Mouse (Mus musculus) right cerebral cortex, postnatal 4 days (tissue): Measurements from ENCODE around the gene Vps39.

ENCODE experiments used
- DNase-seq: peaks from one replicate; pipeline ENCODE4 v3.0.0-alpha.2; 2022

Vps39 gene

DNA sequence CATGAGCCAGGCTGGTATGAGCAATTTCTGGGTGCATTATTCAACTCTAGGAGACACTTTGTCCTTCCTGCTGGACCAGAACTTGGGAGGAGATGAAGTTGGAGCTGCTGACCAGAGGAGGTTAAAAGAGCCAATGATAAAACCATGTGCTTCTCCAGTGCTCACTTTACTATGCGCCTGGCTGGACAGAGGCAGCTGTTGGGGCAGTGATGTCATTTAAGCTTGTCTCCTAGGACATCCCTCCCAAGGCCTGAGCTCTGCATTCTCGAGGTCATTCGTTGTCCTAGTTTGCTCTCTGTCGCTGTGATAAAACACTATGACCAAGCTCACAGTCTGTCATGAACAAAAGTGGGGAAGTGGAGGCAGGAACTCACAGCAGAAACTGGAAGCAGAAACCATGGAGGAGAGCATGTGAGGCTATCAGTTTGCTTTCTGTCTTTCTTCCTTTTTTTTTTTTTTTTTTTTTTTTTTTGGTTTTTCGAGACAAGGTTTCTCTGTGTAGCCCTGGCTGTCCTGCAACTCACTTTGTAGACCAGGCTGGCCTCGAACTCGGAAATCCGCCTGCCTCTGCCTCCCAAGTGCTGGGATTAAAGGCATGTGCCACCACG lies 61.4 kb downstream of the Vps39 start:
- no peak for DNase-seq

DNA sequence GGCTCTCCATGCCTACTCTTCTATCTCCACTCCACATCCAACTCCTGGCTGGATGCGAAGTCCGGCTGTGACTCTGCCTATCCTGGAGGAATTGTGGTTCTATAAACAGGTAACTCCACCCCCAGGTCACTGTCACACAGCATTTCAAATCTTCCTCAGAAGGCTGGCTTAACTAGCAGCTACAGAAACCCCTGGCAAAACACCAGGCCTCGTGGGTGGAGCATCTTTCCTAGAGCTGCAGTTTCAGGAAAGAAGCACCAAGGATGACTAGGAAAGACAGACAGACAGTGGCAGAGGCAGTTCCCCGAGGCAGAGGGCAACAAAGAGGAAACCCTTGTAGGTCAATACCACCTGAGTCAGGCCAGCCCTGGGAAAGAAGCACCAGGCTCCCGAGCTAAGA lies 63.9 kb downstream of the Vps39 start, which contains the start of gene Pla2g4d:
Pla2g4d (minus strand) TSS at position 203 of the 400 bp plus-strand sequence.
- DNase-seq, result no peak

DNA sequence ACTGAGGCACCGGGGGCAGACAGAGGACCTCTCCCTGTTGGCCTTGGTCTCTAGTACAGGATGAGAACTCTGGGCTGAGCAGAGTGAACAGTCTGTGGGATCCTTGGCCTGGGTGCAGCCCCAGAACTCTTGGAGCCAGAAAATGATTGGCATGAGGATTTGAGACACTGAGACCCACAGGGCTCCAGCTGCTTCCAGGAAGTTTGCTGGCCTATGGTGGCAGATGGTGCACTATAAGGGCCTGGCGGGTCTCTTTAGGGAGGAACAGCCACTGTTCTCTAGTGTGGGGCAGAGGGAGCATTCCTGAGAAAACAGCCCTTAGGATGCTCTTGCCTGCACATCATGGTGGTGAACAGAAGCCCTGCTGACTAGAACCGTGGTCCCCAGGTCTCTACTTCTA lies 64.5 kb downstream of the Vps39 start:
- no peak for DNase-seq

DNA sequence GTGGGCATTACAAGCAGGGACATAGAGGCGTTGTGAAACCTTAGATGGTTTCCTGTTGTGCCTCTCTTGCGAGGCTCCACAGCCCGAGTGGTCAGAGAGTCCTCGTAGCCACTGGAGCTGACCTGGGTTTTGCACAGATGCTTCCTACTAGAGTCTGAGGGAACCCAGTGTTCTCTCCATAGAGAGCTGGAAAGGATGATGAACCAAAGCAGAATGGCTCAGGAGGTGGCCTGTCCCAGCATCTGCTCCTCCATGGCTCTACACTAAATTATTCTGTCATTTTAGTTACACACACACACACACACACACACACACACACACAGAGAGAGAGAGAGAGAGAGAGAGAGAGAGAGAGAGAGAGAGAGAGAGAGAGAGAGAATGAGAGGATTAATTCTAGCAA lies 67.3 kb downstream of the Vps39 start:
- DNase-seq, result no peak

DNA sequence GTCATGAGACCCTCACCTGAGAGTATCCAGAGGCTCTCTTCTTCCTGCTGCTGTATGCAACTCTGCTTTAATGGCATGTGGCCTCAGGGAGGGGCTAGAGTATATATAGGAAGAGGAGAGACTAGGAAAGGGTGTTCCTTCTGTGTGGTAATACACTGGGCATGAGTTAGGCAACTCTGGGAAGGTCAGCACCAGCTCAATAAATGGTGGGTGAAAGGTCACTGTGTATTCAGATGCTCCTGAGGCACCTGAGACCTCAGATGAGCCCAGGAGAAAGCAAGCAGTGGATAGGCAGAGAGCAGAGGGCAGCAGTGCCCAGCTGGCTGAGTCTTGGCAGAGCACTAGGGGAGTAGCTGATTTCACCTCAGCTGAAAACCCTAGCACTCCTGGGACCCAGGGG lies 68.2 kb downstream of the Vps39 start:
- DNase-seq, result no peak

DNA sequence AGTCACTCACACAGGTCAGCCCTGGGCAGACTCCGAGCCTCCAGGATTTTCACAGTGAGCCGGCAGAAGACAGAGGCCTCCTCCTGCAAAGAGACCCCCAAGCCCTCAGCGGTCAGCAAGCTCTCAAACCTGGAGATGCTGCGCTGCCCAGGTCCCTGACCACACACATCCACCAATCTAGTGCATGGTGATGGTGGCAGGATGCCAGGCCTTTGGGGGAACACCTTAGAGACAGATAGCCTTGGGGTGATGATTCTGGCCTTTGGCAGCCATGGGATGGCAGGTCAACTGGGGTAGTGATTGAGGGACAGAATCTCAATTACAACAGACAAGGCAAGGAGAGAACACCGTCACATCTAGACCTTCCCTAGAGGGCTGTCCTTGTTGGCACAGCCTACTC lies 68.8 kb downstream of the Vps39 start:
- DNase-seq, result no peak

DNA sequence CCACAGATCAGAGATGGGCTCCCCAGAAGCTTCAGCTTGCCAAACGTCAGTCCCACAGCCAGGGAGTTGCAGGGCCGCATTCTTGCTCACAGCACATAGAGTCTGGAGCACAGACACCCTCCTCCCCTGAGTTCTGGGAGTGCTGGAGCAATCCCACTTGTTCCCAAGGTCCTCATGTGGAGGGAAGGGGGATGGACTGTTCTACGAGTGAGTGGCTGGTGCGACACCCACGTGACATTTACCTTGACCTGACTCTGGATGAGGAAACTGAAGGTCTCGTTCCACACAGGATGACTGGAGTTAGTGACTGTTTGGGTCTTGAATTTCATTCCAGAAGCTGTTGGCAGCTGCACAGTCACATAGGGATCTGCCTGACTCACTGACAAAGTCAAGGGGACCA lies 69.4 kb downstream of the Vps39 start:
- DNase-seq, result no peak

DNA sequence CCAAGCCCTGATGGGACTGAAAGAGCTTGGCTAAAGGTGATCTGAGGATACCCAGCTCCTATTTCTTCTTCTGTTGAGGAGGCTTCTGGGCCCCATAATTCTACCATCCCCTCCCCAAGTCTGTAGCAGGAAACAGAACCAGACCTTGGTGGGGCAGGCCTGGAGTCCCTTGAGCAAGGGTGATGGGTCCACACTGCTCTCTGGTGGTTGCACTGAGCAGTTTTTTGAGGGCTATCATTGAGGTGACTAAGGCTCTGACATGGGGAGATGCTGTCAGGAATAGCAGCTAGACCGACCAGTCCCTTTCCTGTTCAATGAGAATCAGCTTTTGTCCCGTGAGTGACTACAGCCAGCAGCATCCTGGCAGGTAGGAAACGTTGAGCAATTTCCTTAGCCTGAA lies 71.7 kb downstream of the Vps39 start:
- no peak for DNase-seq

DNA sequence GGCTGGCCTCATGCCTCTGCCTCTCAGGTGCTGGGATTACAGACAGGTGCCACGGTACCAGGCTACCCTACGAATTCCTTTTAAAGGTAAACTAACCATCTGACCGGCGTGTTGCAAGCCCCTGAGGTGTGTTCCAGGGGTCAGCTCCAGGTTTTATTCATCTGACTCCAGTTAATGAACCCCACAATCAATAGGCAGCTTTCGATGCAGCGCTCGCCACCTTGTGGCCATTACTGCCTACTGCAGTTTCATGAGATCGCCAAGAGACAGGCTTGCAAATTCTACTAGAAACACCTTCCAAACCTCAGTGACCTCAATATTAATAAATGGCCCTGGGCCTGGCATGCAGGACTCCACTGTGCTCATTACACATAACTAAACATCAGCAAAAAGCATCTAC lies 73.0 kb downstream of the Vps39 start:
- DNase-seq, result peak; percentile 64

DNA sequence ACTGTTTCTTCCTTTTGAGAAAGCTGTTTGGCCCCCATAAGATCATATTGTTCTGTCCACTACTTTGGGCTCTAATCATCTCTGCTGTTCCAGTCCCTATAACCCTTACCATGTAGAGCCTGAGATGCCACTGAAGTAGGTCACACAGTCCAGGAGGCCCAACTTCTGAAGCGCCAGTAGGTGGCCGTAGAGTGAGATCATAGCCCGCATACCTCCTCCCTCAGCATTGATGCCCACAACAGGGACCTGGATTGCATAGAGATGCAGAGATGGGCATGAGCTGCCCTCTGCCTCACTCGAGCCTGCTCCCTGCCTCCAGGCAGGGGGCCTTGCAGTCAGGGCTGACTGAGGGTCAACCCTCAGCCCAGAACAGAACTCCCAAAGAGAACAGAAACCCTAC lies 76.0 kb downstream of the Vps39 start:
- no peak for DNase-seq

DNA sequence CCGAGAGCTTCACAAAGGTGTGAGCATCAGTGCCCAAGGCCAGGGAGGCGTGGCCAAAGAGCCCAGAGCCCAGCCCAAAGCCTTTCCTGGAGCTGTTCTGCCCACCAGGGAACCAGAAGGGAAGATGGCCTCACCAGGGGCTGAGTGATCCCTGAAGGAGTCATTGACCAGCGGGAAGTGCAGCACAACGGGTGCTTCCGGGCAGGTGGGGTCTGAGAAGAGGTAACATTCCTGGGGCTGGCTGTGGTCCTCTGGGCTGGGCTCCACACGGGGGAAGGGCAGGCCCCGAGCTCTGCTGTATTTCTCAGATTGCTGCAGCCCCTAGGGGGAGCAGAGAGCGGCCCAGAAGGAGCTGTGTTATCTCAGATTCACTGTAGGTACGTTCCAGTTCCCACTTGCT lies 84.3 kb downstream of the Vps39 start:
- DNase-seq, result no peak
